Mouse (Mus musculus) megakaryocyte, embryonic 14.5 days (primary cell): ENCODE data around the gene Gmds. TPM values are rescaled to one million over a fixed set of nuclear protein-coding genes. Genes with fewer than 3 reads are reported as not detected.
A peak's percentile ranks its signal among the peaks of the same experiment; 100 is the strongest.

Experiments
- H3K27me3 ChIP-seq: replicated peaks from 2 replicates; pipeline ENCODE3; 2012; ENCODE audit warnings: inconsistent platforms
- H3K36me3 ChIP-seq: replicated peaks from 2 replicates; pipeline ENCODE3; 2012; ENCODE audit warnings: low read length, inconsistent platforms, mixed read lengths
- H3K4me1 ChIP-seq: 2 replicates; pipeline ENCODE4 v1.6.1; 2012; ENCODE audit warnings: inconsistent platforms
- H3K4me3 ChIP-seq: replicated peaks from 2 replicates; pipeline ENCODE3; 2012; ENCODE audit warnings: moderate library complexity, mild to moderate bottlenecking, inconsistent platforms
- H3K9me3 ChIP-seq: 2 replicates; pipeline ENCODE4 v1.6.1; 2012; ENCODE audit warnings: inconsistent platforms
- FLI1 ChIP-seq: IDR thresholded peaks from 2 replicates; pipeline ENCODE4 v1.6.1; 2012; ENCODE audit warnings: low read length, inconsistent platforms, mixed read lengths
- GATA1 ChIP-seq: IDR thresholded peaks from 3 replicates; pipeline ENCODE4 v1.6.1; 2012; ENCODE audit warnings: mixed read lengths, low read length, inconsistent platforms, borderline replicate concordance
- polyA plus RNA-seq: library from polyadenylated mRNA; stranded (reverse); fragments of >175 nt; gene quantifications from 2 replicates; pipeline ENCODE4 v1.2.3, GENCODE M21; 2012; ENCODE audit warnings: low replicate concordance; ENCODE audit not compliant: insufficient read depth

Gmds gene
- polyA plus RNA-seq, 1 experiment: 59.8 TPM

DNA sequence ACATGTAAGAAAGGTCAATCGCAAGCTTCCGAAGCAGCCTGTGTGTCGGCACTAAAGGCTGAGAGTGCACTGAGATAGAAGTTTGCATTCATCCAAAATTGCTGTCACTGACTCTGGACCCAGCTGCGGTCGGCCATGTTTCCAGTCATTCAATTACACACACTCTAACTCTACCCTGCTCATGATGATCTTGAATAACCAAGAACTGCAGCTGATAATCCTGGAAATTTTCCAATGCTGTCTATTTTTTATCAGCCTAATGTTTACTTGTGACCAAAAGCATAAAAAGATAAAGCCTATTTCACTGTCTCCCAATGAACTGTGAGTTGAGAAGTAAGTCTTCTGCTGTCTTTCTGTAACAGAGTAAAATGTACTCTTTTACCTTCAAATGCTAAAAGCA lies 106.1 kb downstream of the Gmds start:
- Histone ChIP-seq H3K27me3 (no peaks in the 10 kb centered on the region), H3K36me3 (no peaks in the 10 kb centered on the region), H3K9me3 (no peaks in the 10 kb centered on the region), H3K4me1 (peaks cover 69% of the 10 kb centered on the region), H3K4me3 (no peak overlapping the region)
- no peak for TF ChIP-seq GATA1
- no peak for TF ChIP-seq FLI1

- no peaks in the 10 kb centered on the region for H3K27me3 ChIP-seq
- peaks cover 66% of the 10 kb centered on the region for H3K4me1 ChIP-seq
- TF ChIP-seq FLI1: no peak
- no peak for TF ChIP-seq GATA1
- no peaks in the 10 kb centered on the region for H3K36me3 ChIP-seq
- no peak overlapping the region for H3K4me3 ChIP-seq
- no peaks in the 10 kb centered on the region for H3K9me3 ChIP-seq
Measured at GRCm38 (mm10) chr13:32231956-32232355, 106.6 kb downstream of the Gmds start.

- Histone ChIP-seq H3K4me1 (peaks cover 32% of the 10 kb centered on the region), H3K4me3 (no peak overlapping the region)
- TF ChIP-seq FLI1 (no peak), GATA1 (no peak)
Measured at GRCm38 (mm10) chr13:32227874-32228562, 110.5 kb downstream of the Gmds start.

GRCm38 (mm10) chr13:32217647-32218046 lies 120.9 kb downstream of the Gmds start:
- H3K4me1 ChIP-seq: peaks cover 41% of the 10 kb centered on the region
- peak overlapping the region; percentile 35 for H3K4me3 ChIP-seq
- TF ChIP-seq GATA1 (no peak), FLI1 (no peak)
- no peaks in the 10 kb centered on the region for H3K27me3 ChIP-seq
- H3K9me3 ChIP-seq: no peaks in the 10 kb centered on the region
- no peaks in the 10 kb centered on the region for H3K36me3 ChIP-seq

More at GRCm38 (mm10) chr13:32227874-32228562, 110.5 kb downstream of the Gmds start:
- Histone ChIP-seq H3K27me3 (no peaks in the 10 kb centered on the region), H3K9me3 (no peaks in the 10 kb centered on the region), H3K36me3 (no peaks in the 10 kb centered on the region)

- Histone ChIP-seq H3K27me3 (no peaks in the 10 kb centered on the region), H3K9me3 (no peaks in the 10 kb centered on the region), H3K4me3 (no peak overlapping the region), H3K4me1 (peaks cover 18% of the 10 kb centered on the region), H3K36me3 (no peaks in the 10 kb centered on the region)
- TF ChIP-seq GATA1: no peak
- no peak for TF ChIP-seq FLI1
Measured at GRCm38 (mm10) chr13:32213702-32214452, 124.7 kb downstream of the Gmds start.

GRCm38 (mm10) chr13:32212125-32212524 lies 126.4 kb downstream of the Gmds start:
- H3K9me3 ChIP-seq: no peaks in the 10 kb centered on the region
- H3K27me3 ChIP-seq: no peaks in the 10 kb centered on the region
- H3K4me1 ChIP-seq: peaks cover under 1% of the 10 kb centered on the region; the same call in 1 of the 2 replicates
- TF ChIP-seq GATA1 (no peak), FLI1 (no peak)
- H3K4me3 ChIP-seq: no peak overlapping the region
- H3K36me3 ChIP-seq: no peaks in the 10 kb centered on the region

DNA sequence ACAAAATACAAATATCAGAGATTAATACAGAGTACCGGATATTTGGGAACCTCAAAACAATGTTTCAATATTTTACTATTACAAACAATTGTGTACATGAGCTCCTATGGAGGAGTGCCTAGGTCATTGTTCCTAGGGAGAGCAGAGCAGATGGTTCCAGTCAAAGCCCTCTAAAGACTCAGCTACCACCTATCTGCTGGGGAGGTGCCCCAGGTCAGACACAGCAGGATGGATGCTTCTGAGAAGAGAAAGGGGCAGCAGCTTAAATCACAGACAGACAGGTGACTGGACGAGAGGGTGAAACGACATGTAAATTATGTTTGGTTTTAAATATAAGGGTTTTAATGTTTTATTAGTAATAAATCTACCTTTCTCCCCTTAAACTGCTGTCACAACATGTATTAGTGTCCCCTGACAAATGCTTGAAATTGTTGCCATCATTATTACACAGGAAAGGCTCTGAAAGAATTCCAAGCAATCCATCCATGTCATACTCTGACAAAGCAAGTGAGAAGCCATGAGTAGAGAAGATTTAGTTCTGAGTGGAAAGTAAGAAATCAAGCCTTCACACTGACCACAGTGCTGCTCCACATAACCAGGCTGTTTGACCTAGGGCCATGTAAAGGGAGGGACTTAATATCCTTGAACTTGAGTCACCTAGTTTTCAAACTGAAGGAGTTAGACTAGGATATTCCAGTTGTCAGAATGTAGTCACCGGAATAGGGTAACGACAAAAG lies 131.2 kb downstream of the Gmds start:
- no peaks in the 10 kb centered on the region for H3K27me3 ChIP-seq
- TF ChIP-seq FLI1 (no peak), GATA1 (no peak)
- H3K9me3 ChIP-seq: no peaks in the 10 kb centered on the region
- no peaks in the 10 kb centered on the region for H3K4me1 ChIP-seq
- no peaks in the 10 kb centered on the region for H3K36me3 ChIP-seq
- no peak overlapping the region for H3K4me3 ChIP-seq

GRCm38 (mm10) chr13:32179906-32180305 lies 158.6 kb downstream of the Gmds start:
- Histone ChIP-seq H3K36me3 (no peaks in the 10 kb centered on the region), H3K4me1 (peaks cover 22% of the 10 kb centered on the region), H3K4me3 (peak overlapping the region; percentile 85), H3K9me3 (0 out of 2 replicates have a peak, but pooled peaks cover 3% of the 10 kb centered on the region), H3K27me3 (no peaks in the 10 kb centered on the region)
- TF ChIP-seq FLI1 (no peak), GATA1 (peak; percentile 78; the same call in 1 of the 3 replicates)

- TF ChIP-seq GATA1 (no peak), FLI1 (no peak)
- H3K4me3 ChIP-seq: no peak overlapping the region
- H3K9me3 ChIP-seq: 0 out of 2 replicates have a peak, but pooled peaks cover 3% of the 10 kb centered on the region
- H3K36me3 ChIP-seq: no peaks in the 10 kb centered on the region
- H3K4me1 ChIP-seq: peaks cover 22% of the 10 kb centered on the region
- no peaks in the 10 kb centered on the region for H3K27me3 ChIP-seq
Measured at GRCm38 (mm10) chr13:32178682-32179081, 159.9 kb downstream of the Gmds start.
